Mouse (Mus musculus) neural tube, embryonic 13.5 days (tissue): ENCODE results near the gene Ssna1. TPM values are rescaled to one million over a fixed set of nuclear protein-coding genes. Genes with fewer than 3 reads are reported as not detected.

Experiments
- ATAC-seq: fragments of 200-750 bp; cut with Nextera tagmentation; 2 replicates; pipeline ENCODE4 v1.8.0; 2017; ENCODE audit warnings: low read depth, mild to moderate bottlenecking, moderate TSS enrichment, moderate library complexity
- H3K27ac ChIP-seq: fragments of 300-500 bp; sonication (generic); replicated peaks from 2 replicates; pipeline ENCODE4 v1.5.1; 2015; ENCODE audit warnings: moderate library complexity, mild to moderate bottlenecking, inconsistent platforms
- H3K27me3 ChIP-seq: fragments of 300-500 bp; sonication (generic); 2 replicates; pipeline ENCODE4 v1.6.1; 2015; ENCODE audit warnings: mild to moderate bottlenecking, inconsistent platforms
- H3K36me3 ChIP-seq: fragments of 300-500 bp; sonication (generic); 2 replicates; pipeline ENCODE4 v1.6.1; 2015; ENCODE audit warnings: mild to moderate bottlenecking, inconsistent platforms
- H3K4me1 ChIP-seq: fragments of 300-500 bp; sonication (generic); replicated peaks from 2 replicates; pipeline ENCODE4 v1.6.1; 2015; ENCODE audit warnings: inconsistent platforms
- H3K4me2 ChIP-seq: fragments of 300-500 bp; sonication (generic); 2 replicates; pipeline ENCODE4 v1.6.1; 2015; ENCODE audit warnings: inconsistent platforms, mild to moderate bottlenecking, moderate library complexity
- H3K4me3 ChIP-seq: fragments of 300-500 bp; sonication (generic); 2 replicates; pipeline ENCODE4 v1.5.1; 2015; ENCODE audit warnings: mild to moderate bottlenecking, inconsistent platforms
- H3K9ac ChIP-seq: fragments of 300-500 bp; sonication (generic); 2 replicates; pipeline ENCODE4 v1.6.1; 2015; ENCODE audit warnings: moderate library complexity, mild to moderate bottlenecking, inconsistent platforms
- H3K9me3 ChIP-seq: fragments of 300-500 bp; sonication (generic); 2 replicates; pipeline ENCODE4 v1.6.1; 2016; ENCODE audit warnings: inconsistent platforms
- WGBS: fragments of 180-500 bp; shearing (Covaris S2); methylation state at CpG from one replicate; pipeline ENCODE4 v1.1.7; 2015; 5-methylcytosine and 5-hydroxymethylcytosine counted together
- polyA plus RNA-seq: library from polyadenylated mRNA; unstranded; fragments of >200 nt; fragmentation: Nextera tagmentation; extraction: Ambion mirVana; gene quantifications from 2 replicates; pipeline ENCODE4 v1.2.1, GENCODE M21; 2015

Ssna1 gene
- polyA plus RNA-seq, 1 experiment from 2014 or later: 206 TPM

DNA sequence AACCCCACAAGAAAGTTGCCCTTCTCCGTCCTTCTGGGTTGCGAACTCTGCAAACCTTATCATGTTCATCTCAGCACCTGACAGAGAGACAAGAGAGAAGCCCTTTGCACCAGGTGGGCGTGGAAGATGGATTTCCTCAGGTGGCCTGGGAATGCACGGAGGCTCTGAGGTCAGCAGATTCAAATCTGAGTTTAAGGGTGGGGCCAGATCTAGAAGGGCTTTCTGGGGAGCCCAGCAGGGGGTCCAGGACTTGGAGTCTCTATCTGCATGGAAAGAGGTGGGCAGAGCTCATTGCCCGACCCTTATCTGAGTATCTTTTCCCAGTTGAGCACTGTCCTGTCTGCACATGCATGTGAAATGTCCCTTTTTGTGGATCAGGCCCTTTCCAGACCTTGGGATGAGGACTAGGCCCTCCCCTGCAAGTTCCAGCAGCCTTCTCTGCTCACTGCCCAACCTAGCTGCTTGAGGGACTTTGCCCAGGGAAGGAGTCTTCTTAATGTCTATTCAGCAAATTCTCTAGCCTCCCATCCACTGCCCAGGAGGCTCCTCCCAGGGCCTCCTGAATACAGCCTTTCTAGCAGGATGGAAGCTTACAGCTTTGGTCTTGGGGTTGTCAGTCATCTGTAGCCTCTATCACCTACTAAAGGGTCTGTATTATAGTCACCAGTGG lies 37.6 kb downstream of the Ssna1 start:
- Histone ChIP-seq H3K4me2 (no peak overlapping the region), H3K4me1 (no peaks in the 10 kb centered on the region), H3K27ac (no peak overlapping the region), H3K27me3 (no peaks in the 10 kb centered on the region; the same call in 1 of the 2 replicates), H3K9ac (no peak overlapping the region), H3K4me3 (no peak overlapping the region), H3K9me3 (no peaks in the 10 kb centered on the region), H3K36me3 (no peaks in the 10 kb centered on the region)
- no peak for ATAC-seq
- WGBS: 81% methylated on average over 5 of the region's 5 CpGs

DNA sequence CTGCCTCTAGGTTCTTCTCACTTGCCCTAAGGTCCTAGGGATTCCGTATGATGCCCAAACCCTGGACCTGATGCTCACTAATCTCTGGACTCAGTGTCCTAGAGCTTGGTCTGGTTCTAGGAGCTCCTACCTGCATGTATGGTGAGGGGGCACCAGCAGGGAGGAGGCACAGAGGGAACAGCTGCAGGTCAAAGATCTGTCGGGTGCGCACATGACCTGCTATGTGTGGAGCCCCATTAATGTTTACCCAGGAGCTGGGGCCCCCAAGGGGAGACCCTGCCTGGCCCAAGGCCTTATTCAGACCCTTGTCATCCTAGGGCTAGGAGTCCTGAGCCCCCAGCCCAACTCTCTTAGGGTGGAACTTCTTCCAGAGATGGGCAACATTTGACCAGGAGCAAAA lies 38.2 kb downstream of the Ssna1 start, which contains the start of gene Slc34a3:
Gene Slc34a3 (minus strand): TSS at position 315 of the 400 bp plus-strand sequence.
- Histone ChIP-seq H3K4me1 (peaks cover 1% of the 10 kb centered on the region), H3K27me3 (no peaks in the 10 kb centered on the region; the same call in 1 of the 2 replicates), H3K4me3 (no peak within 1 kb of the TSS), H3K4me2 (no peak within 1 kb of the TSS), H3K9ac (no peak within 1 kb of the TSS), H3K36me3 (no peaks in the 10 kb centered on the region), H3K27ac (no peak within 1 kb of the TSS), H3K9me3 (no peaks in the 10 kb centered on the region)
- 79% methylated on average over 3 of the region's 3 CpGs for WGBS
- ATAC-seq: no peak

DNA sequence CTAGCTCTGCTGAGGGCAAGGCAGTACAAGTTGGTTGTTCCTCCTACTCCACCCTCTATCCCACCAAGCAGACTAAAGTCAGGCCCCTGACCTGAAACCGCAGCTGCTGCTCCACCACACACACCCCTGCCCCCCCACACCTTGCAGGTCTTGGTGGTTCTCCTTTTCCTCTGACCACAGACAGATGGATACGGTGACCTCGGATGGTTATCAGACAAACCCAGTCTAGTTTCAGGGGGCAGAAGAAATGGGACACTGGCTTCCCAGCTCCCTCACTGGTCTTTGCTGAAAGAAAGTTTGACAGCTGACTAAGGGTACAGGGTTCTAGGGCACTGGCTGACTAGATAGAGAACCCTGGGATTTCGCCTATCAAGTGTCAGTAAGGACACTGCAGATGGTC lies 38.8 kb downstream of the Ssna1 start:
- Histone ChIP-seq H3K4me1 (peaks cover 8% of the 10 kb centered on the region), H3K27ac (no peak overlapping the region), H3K4me2 (no peak overlapping the region), H3K9ac (no peak overlapping the region), H3K36me3 (no peaks in the 10 kb centered on the region), H3K9me3 (no peaks in the 10 kb centered on the region), H3K27me3 (no peaks in the 10 kb centered on the region; the same call in 1 of the 2 replicates), H3K4me3 (no peak overlapping the region)
- no peak for ATAC-seq
- WGBS: 82% methylated on average over 4 of the region's 4 CpGs

DNA sequence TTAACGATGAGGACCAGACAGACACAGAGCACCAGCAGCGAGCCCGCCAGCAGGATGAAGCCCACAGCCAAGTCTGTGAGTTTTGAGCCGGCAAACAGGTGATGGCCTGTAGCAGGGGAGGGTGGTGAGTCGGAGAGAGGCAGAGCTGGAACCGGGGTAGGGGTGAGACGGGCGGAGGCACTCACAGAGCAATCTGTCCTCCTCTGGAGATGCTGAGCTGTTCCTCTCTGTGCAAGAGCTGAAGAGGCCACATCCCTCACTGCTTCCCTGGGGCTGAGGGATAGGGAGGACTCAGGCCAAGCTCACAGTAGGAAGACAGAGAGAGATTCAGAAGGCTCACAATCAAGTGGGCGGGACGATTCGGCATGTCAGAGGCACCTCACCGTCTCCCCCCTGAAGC lies 41.2 kb downstream of the Ssna1 start:
- WGBS: 63% methylated on average over 12 of the region's 12 CpGs
- Histone ChIP-seq H3K4me1 (peaks cover 10% of the 10 kb centered on the region), H3K27ac (no peak overlapping the region), H3K36me3 (no peaks in the 10 kb centered on the region), H3K9me3 (no peaks in the 10 kb centered on the region), H3K27me3 (no peaks in the 10 kb centered on the region; the same call in 1 of the 2 replicates), H3K4me3 (no peak overlapping the region), H3K4me2 (no peak overlapping the region), H3K9ac (no peak overlapping the region; the same call in 1 of the 2 replicates)
- no peak for ATAC-seq

DNA sequence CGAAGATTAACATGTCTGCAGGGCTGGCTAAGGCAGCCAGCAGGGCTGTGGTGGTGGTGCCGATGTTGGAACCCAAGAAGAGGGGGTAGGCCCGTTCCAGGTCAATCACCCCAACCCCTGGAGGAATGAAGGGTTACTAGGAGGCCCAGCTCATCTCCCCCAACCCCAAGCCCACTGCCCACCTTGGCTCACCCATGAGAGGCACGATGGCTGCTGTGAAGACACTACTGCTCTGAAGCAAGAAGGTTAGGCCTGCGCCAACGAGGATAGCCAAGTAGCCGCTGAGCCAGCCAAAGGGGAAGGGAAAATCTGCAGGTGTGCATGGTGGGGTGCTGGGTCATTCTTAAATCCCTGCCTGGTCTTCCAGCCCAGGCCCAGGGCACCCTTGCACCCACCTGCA lies 41.7 kb downstream of the Ssna1 start:
- Histone ChIP-seq H3K4me3 (no peak overlapping the region), H3K27me3 (no peaks in the 10 kb centered on the region; the same call in 1 of the 2 replicates), H3K27ac (no peak overlapping the region), H3K9ac (no peak overlapping the region; the same call in 1 of the 2 replicates), H3K9me3 (no peaks in the 10 kb centered on the region), H3K4me2 (no peak overlapping the region), H3K4me1 (peaks cover 14% of the 10 kb centered on the region), H3K36me3 (no peaks in the 10 kb centered on the region)
- 91% methylated on average over 7 of the region's 7 CpGs for WGBS
- ATAC-seq: no peak

DNA sequence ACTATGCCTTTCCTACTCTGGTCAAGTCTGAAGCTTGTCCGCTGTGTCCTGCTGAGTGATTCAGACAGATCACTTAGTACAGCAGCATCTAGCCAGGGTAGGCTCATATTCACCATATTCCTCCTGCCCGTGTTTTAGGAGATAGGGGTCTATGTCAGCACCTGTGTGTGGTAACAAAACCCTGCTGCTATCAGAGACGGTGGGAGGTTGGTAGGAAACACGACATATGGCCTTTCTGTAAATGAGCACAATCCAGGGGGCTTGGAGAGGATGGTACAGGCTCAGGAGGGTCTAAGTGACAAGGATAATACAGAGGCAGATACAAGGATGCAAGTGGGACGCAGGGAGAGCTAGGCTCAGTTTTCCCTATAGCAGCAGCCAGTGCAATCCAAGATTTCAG lies 42.7 kb downstream of the Ssna1 start:
- Histone ChIP-seq H3K4me3 (no peak overlapping the region), H3K4me1 (peaks cover 18% of the 10 kb centered on the region), H3K4me2 (no peak overlapping the region), H3K9ac (no peak overlapping the region), H3K27ac (no peak overlapping the region), H3K9me3 (no peaks in the 10 kb centered on the region), H3K27me3 (no peaks in the 10 kb centered on the region; the same call in 1 of the 2 replicates), H3K36me3 (no peaks in the 10 kb centered on the region)
- ATAC-seq: no peak
- WGBS: 85% methylated on average over 5 of the region's 5 CpGs

DNA sequence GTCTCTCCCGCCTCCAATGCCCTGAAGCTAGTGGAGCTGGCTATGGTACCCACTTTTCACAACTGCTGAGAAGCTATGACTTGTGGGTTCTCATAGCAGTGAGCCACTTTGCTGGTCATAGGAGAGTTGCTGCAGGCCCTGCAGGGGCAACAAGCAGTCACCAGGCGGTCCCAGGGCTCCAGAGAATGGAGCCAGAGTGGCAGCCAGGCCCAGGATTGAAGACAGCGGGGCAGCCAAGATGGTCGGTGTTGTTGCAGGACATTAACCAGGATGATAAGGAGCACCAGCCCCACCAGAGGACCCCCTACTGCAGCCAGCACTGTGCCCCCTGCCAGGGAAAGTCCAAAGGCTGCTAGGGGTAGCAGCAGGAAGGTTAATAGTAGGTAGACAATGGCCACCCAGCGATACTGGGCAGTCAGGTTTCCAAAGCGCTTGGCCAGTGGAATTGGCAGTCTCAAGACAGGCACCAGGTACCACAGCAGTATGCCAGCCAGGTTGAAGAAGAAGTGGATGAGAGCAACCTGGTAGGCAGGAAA lies 43.2 kb downstream of the Ssna1 start:
- Histone ChIP-seq H3K36me3 (no peaks in the 10 kb centered on the region), H3K9me3 (no peaks in the 10 kb centered on the region), H3K4me2 (peak overlapping the region; percentile 42), H3K4me3 (peak overlapping the region; percentile 20; the same call in 1 of the 2 replicates), H3K4me1 (peaks cover 18% of the 10 kb centered on the region), H3K9ac (peak overlapping the region; percentile 44; the same call in 1 of the 2 replicates), H3K27ac (no peak overlapping the region; the same call in 1 of the 2 replicates), H3K27me3 (no peaks in the 10 kb centered on the region; the same call in 1 of the 2 replicates)
- ATAC-seq: no peak
- WGBS: 68% methylated on average over 6 of the region's 6 CpGs

DNA sequence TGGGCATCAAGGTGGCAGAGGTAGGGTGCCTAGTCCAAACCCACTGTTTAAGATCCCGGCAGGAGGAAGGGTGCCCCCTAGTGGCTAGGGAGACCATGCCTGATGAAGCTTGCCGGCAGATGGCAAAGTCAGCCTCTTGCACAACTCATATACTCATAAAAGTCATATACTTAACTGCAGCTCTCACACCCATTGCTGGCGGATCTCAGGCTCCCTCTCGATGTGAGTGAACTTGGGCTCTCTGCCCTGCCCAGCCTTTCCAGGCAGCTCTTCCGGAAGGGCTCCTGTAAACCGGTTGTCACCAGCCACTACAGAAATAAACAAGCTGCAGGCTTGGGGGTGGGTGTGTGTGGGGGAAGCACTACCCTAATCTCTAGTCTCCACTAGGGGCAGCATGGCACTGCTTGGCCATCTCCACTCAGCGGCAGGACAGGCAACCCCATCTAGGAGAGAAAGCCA lies 43.8 kb downstream of the Ssna1 start:
- H3K9me3 ChIP-seq: no peaks in the 10 kb centered on the region
- peak overlapping the region; percentile 44; the same call in 1 of the 2 replicates for H3K9ac ChIP-seq
- no peaks in the 10 kb centered on the region; the same call in 1 of the 2 replicates for H3K27me3 ChIP-seq
- WGBS: 0% methylated on average over 7 of the region's 7 CpGs
- H3K4me2 ChIP-seq: peak overlapping the region; percentile 42
- peak overlapping the region; percentile 20 for H3K4me3 ChIP-seq
- H3K4me1 ChIP-seq: peaks cover 23% of the 10 kb centered on the region
- no peak for ATAC-seq
- peak overlapping the region; percentile 69; the same call in 1 of the 2 replicates for H3K27ac ChIP-seq
- no peaks in the 10 kb centered on the region for H3K36me3 ChIP-seq

DNA sequence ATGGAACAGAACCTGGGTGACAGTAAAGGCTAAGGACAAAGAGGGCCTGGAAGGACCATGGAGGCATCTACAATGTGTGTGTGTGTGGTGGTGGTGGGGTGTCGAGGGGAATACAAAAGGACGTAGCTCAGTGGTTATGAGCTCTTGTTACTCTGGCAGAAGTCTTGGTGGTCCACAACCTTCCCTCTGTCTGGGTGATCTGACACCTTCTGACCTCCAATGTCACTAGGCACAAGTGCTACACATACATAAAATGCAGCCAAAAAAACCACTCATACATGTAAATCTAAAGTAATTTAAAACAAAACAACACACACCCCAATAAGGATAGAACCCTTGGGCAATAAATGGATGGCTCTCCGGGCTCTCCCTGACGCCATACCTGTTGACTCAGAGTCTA lies 44.8 kb downstream of the Ssna1 start:
- Histone ChIP-seq H3K9ac (no peak overlapping the region), H3K4me1 (peaks cover 30% of the 10 kb centered on the region), H3K4me2 (no peak overlapping the region), H3K36me3 (no peaks in the 10 kb centered on the region), H3K27me3 (no peaks in the 10 kb centered on the region; the same call in 1 of the 2 replicates), H3K27ac (no peak overlapping the region), H3K4me3 (no peak overlapping the region), H3K9me3 (no peaks in the 10 kb centered on the region)
- ATAC-seq: no peak
- 85% methylated on average over 4 of the region's 4 CpGs for WGBS

DNA sequence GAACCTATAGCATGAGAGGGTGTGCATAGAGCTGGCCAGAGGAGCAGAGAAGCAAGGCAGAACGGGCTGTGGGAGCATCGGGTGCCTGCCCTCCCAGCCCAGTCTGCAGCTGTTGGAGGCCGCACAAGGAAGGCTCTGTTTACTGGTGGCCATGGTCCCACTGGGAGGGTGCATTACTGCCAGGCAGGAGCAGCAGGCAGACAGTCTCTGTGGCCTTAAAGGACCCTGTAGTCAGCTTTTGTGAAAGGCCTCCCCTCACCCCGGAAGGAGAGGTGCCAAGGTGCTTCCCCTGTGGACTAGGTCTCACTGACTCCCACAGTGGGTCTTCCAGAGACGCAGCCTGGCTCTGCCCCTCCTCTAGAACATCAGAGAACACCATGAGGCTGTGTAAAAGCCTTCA lies 45.4 kb downstream of the Ssna1 start:
- Histone ChIP-seq H3K4me1 (peaks cover 30% of the 10 kb centered on the region), H3K9me3 (no peaks in the 10 kb centered on the region), H3K27me3 (no peaks in the 10 kb centered on the region; the same call in 1 of the 2 replicates), H3K9ac (no peak overlapping the region), H3K4me3 (no peak overlapping the region), H3K4me2 (no peak overlapping the region), H3K27ac (no peak overlapping the region), H3K36me3 (peaks cover 5% of the 10 kb centered on the region)
- 81% methylated on average over 5 of the region's 5 CpGs for WGBS
- ATAC-seq: no peak

DNA sequence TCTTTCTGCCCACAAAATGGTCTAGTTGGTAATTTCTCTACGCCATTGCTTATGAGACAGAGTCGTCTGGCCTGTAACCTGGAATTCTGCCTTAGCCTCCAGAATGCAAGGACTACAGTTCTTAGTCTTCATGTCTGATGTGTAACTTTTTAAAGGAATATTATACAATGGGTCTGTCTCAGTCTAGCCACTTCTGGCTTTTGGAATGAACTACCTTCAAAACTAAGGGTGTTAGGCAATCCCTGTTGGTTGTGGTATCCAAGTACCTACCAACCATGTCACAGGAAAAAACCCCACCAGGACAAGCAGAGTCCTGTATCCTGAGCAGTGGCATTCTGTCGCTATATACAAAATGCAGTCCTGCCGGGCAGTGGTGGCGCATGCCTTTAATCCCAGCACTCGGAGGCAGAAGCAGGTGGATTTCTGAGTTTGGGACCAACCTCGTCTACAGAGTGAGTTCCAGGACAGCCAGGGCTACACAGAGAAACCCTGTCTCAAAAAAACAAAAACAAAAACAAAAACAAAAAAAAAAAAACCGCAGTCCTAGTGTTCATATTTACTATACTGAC lies 46.3 kb downstream of the Ssna1 start:
- no peak for ATAC-seq
- peak overlapping the region; percentile 55 for H3K4me2 ChIP-seq
- no peak overlapping the region for H3K4me3 ChIP-seq
- no peaks in the 10 kb centered on the region; the same call in 1 of the 2 replicates for H3K27me3 ChIP-seq
- H3K9ac ChIP-seq: peak overlapping the region; percentile 74; the same call in 1 of the 2 replicates
- WGBS: 82% methylated on average over 8 of the region's 8 CpGs
- H3K36me3 ChIP-seq: peaks cover 14% of the 10 kb centered on the region
- H3K9me3 ChIP-seq: no peaks in the 10 kb centered on the region
- H3K27ac ChIP-seq: peak overlapping the region; percentile 97
- peaks cover 30% of the 10 kb centered on the region for H3K4me1 ChIP-seq
